Mouse (Mus musculus): Measurements from ENCODE around the gene Amd1.

Amd1 gene

DNA sequence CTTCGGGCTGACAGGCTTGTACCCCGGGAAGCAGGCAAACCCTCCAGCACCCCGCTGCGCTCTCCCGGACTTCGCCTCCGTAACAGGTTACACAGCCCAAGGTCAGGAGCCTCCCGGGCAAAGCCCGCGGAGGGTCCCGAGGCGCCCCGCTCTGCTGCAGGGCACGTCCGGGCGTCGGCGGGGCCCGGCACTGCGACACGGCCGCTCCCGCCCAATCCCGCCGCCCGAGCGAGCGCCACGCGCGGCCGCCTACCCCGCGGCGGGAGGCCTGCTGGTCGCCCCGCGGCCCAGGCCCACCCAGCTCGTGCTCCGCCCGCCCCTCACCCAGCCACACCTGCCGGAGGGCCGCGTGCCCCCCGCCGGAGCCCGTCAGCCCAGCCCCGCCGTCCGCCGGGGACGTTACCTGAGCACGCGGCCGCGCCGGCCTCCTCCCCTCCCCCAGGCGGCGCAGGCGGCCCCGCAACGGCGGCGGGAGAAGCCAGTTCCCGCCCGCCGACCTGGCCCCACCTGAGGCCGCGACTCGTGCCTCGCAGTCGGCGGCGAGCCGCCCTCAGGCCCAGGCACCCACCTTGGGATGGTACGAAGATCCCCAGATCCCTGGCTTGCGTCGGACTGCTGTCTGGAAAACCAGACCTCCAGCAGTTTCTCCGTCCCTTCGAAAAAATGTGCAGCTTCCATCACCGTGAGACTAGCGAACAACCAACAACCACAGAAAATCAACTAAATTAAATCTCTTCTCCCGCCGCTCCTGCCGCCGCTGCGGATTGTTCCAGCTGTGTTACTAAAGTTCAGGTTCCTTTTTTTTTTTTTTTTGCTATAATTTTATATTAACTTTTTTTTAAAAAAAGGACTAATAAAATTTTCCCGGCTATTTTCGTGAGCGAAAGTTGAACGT lies 558 bp downstream of the Amd1 start:
- peak; percentile 23 for ATAC-seq (ENCODE audit: low TSS enrichment)

DNA sequence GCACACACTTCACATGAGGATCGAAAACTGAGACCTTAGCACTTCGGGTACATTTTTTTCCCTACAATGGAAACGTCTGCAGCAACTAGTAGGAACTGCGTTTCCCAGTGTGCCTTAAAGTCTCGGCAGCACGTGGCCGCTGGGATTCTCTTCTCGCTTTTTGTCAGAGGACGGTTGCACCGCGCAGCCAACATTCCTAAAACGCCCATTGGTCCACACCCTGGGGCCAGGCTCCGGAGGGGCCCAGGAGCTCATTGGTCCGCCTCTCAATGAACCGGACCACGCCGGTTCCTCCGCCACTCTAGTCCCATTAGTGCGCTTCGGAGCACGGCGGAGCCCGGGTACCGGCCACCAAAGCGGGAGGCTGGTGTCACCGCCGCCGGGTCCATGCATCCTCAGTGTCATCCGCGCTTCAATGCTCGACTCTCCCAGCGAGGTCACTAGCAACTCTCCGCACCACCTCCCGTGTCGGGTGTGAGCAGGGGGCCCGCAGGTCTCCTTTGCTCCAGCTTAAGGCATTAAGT lies 1.3 kb downstream of the Amd1 start:
- ATAC-seq (ENCODE audit: low TSS enrichment) = peak; percentile 79

DNA sequence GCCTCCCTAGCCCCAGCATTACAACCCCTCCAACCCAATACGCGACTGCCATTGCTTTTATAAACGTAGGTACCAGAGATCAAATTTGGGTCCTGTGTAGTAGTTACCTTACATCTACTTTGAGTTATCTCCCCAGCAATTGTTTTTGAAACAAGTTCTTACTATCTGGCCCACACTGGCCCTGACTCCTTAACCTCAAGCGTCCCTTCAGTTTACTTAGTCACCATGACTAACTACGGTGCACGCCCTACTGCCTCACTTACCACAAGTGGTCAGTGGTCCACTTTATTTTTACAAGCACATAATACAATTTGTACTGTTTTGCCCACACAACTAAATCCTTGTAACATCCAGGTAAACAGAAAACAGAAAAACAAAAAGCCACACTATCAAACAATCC lies 9.3 kb downstream of the Amd1 start:
- ATAC-seq (ENCODE audit: low TSS enrichment) = no peak

- ATAC-seq (ENCODE audit: low TSS enrichment) = peak; percentile 74
Measured at GRCm38 (mm10) chr10:40286767-40287166, 15.2 kb downstream of the Amd1 start.

GRCm38 (mm10) chr10:40285571-40285970 lies 16.4 kb downstream of the Amd1 start:
- ATAC-seq (ENCODE audit: low TSS enrichment) = no peak

- no peak for ATAC-seq (ENCODE audit: low TSS enrichment)
Measured at GRCm38 (mm10) chr10:40284997-40285396, 17.0 kb downstream of the Amd1 start.

DNA sequence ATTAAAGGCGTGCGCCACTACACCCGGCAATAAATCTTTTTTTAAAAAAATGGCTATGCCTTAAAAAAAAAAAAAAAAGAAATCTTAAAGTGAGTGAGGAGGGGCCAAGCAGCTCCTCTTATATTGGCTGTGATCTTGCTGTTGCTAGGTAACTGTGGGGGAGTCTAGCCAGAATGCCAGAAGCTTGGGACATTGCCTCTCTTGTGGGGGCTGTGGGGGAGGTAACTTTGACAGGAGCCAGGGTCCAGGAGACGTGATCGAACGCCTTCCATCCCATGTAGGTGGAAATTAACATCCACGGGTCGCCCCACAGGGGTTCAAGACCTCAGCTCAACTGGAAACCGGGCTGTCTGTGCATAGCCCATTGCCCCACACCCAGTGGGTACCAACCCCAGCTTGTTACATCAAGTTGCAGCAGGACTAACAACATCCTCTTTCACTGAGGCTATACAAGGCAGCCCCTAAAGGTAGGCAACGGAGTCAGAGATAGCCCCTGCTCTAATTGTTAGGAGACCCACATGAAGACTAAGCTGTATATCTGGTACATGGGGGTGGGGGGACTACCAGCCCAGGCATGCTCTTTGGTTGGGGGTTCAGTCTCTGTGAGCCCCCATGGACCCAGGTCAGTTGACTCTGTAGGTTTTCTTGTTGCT lies 17.7 kb downstream of the Amd1 start:
- ATAC-seq (ENCODE audit: low TSS enrichment) = peak; percentile 60; the same call in 1 of the 2 replicates

DNA sequence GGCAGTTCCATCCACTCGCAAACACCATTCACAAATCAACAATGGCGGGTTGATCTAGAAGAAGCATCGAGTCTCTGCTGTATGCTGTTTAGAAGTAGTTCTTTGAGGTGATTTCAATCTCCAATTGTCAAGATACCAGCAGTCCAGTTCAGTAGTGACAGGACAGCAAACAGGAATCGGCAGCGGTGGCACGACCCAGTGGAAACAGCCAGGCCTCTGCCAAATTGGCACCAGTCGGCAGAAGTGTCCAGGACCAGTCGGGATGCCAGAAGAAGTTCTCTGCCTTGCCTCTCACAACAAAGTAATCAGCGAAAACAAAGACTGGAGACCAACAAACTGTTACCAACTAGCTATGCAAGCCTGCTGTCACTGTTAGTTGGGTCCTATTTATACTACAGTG lies 18.4 kb downstream of the Amd1 start:
- no peak for ATAC-seq (ENCODE audit: low TSS enrichment)

DNA sequence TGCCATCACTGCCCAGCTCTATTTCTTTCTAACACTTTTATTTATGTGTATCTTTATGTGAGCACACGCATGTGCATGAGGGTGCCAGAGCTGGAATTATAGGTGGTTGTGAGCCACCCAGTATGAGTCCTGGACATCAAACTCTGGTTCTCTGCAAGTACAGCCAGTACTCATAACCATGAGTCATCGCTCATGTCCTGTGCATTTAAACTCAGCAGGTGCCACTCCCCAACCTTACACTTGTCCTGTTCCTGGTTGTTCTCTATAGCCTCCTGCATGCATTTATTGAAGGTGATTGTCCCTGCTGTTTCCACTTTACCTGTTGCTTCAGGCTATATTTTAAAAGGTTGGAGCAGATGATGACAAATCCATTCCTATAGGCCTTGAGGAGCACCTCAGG lies 20.4 kb downstream of the Amd1 start:
- ATAC-seq (ENCODE audit: low TSS enrichment) = no peak

- ATAC-seq (ENCODE audit: low TSS enrichment) = no peak
Measured at GRCm38 (mm10) chr10:40278317-40278716, 23.7 kb downstream of the Amd1 start.

GRCm38 (mm10) chr10:40275991-40276390 lies 26.0 kb downstream of the Amd1 start:
- ATAC-seq (ENCODE audit: low TSS enrichment) = peak; percentile 73

- ATAC-seq (ENCODE audit: low TSS enrichment) = no peak
Measured at GRCm38 (mm10) chr10:40273938-40274337, 28.0 kb downstream of the Amd1 start.

- no peak for ATAC-seq (ENCODE audit: low TSS enrichment)
Measured at GRCm38 (mm10) chr10:40271216-40271615, 30.8 kb downstream of the Amd1 start.

- ATAC-seq (ENCODE audit: low TSS enrichment) = no peak
Measured at GRCm38 (mm10) chr10:40264920-40265319, 37.1 kb downstream of the Amd1 start.

GRCm38 (mm10) chr10:40263691-40264090 lies 38.3 kb downstream of the Amd1 start:
- peak; percentile 55; the same call in 1 of the 2 replicates for ATAC-seq (ENCODE audit: low TSS enrichment)

- ATAC-seq (ENCODE audit: low TSS enrichment) = no peak
Measured at GRCm38 (mm10) chr10:40262200-40262599, 39.8 kb downstream of the Amd1 start.

- ATAC-seq (ENCODE audit: low TSS enrichment) = no peak
Measured at GRCm38 (mm10) chr10:40260305-40260704, 41.7 kb downstream of the Amd1 start.

DNA sequence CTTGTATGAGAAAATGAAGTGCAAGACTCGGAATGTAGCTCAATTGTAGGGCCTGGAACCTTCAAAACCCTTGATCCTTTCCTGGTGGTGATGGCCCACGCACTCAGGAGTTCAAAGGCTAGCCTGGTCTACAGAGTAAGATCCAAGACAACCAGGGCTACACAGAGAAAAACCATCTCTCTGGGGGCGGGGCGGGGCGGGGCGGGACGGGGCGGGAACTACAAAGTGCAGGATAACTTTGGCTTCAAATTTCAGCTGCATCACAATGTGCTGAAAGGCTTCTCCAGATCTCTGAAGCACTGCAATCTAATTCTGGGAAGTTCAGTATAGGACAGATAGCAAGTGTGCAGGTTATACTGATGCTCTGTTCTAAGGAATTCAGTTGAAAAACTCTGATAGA lies 42.4 kb downstream of the Amd1 start:
- no peak for ATAC-seq (ENCODE audit: low TSS enrichment)

DNA sequence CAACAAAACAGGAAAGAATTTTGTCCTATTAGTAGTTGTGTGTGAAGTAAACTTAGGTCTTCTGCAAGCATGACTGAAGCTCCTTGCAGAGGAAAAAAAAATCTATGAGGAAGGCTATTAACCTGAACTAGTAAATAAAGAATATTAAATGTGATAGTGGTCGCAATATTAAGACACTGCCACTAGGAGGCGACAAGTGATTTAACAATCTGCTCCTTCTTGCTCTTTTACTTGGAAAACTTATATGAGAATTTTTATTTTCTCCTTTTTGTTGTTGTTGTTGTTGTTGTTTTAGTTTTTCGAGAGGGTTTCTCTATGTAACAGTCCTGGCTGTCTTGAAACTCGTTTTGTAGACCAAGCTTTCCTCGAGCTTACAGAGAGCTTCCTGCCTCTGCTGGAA lies 43.0 kb downstream of the Amd1 start:
- no peak for ATAC-seq (ENCODE audit: low TSS enrichment)

- peak; percentile 81 for ATAC-seq (ENCODE audit: low TSS enrichment)
Measured at GRCm38 (mm10) chr10:40258401-40258966, 43.5 kb downstream of the Amd1 start.

DNA sequence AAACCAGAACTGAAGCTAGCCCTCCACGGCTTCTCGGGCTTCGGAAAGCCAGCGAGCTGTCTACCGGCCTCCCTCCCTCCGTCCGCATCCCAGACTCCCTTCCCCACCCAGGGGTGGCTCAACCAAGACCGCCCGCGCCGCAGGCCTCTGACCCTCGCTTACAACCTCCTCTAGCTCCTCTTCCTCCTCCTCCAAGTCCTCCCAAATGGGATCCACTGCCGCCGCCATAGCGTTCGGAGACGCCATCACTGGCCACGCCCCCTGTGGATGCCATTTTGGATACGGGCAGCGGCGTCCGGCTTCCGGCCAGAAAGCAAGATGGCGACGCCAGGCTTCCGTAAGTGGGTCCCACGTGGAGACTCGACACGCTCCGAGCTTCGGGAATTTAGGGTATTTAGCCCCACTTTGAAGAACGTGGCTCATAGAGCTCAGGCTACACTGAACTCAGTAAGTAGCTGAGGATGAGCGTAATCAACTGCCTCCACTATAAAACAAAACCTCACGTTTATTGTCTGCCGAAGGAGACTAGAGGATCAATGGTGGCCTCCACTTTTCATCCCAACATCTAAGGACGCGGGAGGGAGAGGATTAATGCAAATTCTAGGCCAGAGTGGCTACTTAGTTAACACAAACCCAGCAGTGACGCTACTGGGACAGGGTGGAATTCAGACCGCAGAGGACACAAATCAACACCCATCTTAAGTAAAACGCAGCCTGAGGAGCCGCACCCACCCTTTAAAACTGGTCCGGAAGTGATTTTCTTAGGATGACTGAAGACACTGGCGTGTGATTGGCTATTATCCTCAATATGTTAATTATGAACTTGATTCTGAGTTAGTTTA lies 44.4 kb downstream of the Amd1 start, which contains the start of gene Gtf3c6:
Gene Gtf3c6 (minus strand): TSS at position 695 of the 842 bp plus-strand sequence.
- peak; percentile 80 for ATAC-seq (ENCODE audit: low TSS enrichment)

Data from frontal cortex, adult (tissue).